Mouse (Mus musculus) heart, postnatal 25 days (tissue): ENCODE data around the gene Lnpep. TPM values are rescaled to one million over a fixed set of nuclear protein-coding genes. Genes with fewer than 3 reads are reported as not detected.
"Not testable (repeated sequence)": the region's sequence is repeated elsewhere in the genome, so short reads cannot be mapped to it uniquely, and the experiment has no call there.

Source experiments
- DNase-seq: peaks from one replicate; pipeline ENCODE4 v3.0.0; 2022; ENCODE audit warnings: low spot score
- intact Hi-C: fragments of 180-260 bp; cut with DNase I; formaldehyde crosslinking; loops from one replicate; pipeline ENCODE4 v1.15.1; 2025
- total RNA-seq, 2 experiments: library from RNA; stranded (reverse); gene quantifications; 2 replicates each; pipeline ENCODE4 v1.2.3; 2021

The Lnpep gene
- total RNA-seq, 2 experiments from 2014 or later, result 147 to 177 TPM

DNA sequence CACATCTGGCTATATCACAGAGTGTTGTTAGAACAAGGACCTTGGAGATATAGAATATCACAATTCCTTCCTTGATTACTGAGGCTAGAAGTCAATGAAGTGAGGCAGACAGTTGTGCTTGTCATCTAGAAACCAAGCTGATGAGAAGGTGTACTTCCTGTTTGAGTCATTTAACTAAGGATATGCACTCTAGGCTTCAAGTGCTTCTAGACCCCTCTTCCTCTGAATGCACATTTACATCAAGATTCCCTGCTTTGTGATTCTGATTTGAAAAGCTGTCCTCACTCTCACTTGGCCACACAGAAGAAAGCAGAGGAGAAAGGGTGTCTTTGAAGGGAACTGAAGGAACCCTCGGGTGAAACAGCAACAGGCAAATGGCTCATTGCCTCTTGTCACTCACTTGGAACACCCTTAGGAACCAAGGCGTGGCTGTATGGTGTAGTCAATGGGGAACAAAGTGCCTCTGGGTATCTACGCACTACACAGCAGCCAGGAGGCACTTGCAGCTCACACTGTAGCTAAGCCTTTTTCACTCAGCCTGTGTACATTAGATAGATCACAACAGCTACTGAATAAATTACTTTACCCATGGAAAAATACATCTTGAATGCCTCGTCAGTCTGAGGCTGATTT is 108.3 kb downstream of the Lnpep start:
- intact Hi-C loops, result no loop called here
- no peak for DNase-seq

DNA sequence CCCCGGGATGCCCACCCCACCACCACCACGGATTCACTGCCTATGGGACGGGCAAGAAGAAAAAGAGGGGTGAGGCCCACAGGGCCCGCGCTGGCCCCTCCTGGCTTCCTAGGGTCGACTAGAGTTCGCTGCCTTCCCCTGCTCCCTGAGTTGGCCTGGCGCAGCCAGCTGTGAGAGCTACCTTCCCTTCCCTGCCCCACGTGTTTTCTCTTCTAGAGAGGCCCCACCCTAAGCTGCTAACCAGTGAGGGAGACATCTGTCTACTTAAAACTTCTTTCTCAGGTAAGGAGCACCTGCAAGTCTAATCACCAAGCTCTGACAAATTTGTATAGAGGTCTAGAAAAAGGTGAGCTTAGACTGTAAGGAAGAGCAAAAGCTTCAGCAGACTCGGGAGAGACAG is 118.2 kb downstream of the Lnpep start:
- DNase-seq, result no peak
- intact Hi-C loops, result no loop called here

DNA sequence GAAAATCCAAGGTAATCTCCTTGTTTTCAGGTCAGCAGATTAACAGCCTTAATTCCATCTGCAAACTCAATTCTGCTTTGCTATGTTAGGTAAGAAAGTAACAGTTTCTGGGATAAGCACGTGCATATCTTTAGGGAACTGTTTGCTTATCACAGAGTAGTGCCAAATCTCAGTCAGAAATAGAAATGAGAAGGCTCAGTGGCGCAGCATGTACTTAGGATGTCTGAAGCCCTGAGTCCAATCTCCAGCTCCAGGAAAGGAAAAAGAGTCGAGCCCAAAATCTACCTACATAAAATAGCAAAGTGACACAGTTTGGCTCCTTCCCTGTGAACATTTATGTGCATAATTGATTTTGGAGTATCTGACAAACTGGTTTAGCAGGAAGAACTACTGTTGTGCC is 125.6 kb downstream of the Lnpep start:
- no peak for DNase-seq
- intact Hi-C loops, result no loop called here

DNA sequence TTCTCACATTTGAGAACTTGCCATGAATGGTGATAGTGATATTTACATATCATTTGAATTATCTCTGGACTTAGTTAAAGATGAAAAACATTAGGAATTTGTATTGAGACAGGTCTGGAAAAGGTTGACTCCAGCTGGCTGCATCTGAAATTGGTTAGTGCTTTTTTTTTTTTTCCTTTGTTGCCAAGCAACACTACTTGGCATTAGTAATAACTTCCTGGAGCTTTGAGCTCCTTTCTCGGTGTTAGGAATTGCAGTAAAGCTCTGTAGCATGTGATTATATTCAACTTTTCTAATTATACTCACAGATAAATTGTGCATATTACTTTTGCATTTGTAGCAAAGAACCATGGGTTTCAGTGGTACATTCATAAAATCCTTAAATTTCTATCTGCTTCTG is 126.0 kb downstream of the Lnpep start:
- intact Hi-C loops, result no loop called here
- no peak for DNase-seq

DNA sequence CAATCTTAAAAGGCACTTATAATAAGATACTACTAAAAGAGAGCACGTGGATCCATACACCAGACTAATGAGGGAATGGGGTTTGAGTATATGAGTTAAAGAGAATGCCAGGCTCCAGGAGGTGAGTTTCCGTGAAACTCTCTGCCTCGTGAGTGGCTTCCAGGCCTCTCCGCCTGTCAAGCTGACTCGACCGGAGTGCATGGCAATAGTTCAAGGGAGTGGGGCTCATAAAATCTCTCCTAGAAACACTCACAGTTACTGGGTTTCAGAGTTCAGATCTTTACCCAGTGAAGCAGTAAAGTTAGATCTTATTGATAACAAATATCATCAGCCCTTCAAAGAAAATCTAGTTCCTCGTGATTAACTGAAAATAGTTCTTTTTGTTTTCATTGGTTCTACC is 128.1 kb downstream of the Lnpep start:
- intact Hi-C loops, result no loop called here
- no peak for DNase-seq

DNA sequence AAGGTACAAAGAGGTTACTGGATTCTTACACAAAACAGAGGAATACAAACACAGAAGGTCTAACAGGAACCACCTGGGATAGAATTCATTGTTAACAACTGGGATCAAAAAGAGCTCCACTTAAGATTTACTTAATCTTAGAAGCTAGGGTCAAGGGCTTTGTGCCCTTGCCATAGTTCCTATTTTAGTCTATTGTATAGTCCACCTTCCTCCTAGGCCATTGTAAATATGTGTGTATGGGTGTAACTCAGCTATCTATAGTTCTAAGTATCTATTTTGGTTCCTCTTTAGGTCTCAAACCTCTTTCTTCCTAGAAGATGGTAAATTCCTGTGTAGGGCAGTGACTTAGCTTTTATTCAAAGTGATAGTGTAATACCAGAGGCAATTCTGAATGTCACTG is 128.6 kb downstream of the Lnpep start:
- intact Hi-C loops, DNase-seq: not testable (repeated sequence)

DNA sequence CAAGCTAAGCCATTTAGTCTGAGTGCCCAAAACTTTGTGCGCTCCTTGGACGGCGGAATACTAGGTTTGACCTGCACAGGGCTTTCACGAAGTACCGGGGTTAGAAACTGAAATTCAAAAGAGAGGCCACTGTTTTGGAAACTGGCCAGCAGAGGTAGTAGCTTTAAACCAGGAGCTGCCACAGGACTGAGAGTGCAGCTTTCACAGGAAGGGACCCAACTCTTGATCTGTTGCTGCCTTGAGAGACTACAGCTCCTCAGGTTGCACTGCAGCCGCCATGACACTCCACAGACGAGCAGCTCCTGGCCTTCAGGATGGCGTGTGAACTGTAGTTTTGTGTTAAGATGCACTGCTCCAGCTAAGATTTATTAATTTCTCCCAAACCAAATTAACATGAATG is 132.7 kb downstream of the Lnpep start:
- intact Hi-C loops, result no loop called here
- DNase-seq, result no peak

DNA sequence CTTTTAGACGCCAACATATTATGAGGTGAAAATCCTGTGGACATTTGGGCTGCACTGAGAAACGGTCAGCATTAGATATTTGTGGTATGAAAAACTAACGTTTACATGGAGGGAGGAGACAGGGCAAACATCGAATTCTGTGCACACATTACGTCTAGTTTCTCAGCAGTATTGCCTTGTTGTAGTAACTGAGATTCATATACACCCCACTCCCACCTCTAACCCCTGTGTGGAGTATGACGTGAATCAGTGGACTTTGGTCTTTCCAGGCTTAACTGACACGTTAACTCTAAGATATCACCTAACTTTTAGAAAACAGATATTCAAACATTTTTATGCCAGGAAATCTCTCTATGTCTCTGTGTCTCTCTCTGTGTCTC is 133.2 kb downstream of the Lnpep start:
- DNase-seq, result no peak

DNA sequence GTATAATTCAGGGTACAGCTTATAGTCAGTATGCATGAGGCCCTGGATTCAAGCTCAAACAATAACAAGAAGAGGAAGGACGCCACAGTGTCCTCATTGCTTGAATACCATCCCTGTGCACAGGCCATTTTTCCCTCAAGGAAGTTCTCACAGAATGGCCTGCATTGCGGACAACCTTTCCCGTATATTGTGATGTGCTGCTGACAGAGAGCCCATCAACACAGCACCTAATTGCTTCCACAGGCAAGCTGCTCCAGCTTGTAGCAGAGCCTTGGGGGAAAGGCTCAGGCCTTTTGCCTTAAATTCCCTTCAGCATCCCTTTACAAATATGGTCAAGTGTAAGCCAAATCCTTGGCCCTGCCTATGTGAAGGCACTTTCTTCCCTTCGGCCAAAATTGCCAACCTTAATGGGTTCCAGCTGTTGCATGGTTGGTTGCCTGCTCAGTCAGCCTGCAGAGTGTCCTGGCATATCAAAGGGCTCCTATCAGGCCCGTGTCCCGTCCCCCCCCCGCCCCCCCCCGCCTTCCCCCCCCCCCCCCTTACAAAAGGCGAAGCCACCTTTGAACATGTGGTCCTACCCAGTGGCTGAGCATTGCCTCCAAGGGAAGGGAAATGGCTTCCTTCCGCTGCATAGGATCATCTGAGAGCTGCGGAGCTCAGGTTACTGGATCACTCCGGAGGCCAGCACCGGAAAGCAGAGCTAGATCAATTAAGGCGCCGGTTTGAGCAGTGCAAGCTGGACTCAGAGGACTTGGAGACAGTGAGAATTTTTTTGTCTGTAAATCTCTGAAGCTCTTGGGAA is 133.8 kb downstream of the Lnpep start:
- intact Hi-C loops, result no loop called here
- no peak for DNase-seq

More for the DNA sequence above, 133.2 kb downstream of the Lnpep start:
- intact Hi-C loops, result no loop called here

DNA sequence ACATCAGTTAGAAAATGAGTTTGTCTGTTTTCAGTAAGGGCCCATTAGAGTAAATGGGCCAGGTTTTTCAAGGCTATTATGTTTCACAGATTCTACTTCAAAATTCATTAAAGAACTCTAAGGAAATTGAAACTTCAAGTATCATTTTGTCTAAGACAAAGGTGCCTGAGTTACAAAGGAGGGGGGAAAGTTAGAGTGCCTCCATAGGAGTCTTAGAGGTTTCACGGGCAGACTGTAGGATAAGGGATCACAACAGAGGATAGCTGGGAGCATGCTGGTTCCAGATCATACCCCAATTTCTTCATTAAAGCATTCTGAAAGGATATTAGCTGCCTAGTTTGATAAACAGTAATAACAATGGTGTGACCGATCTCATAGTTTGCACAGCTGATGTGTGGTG is 139.1 kb downstream of the Lnpep start:
- no peak for DNase-seq
- intact Hi-C loops, result no loop called here

Other genes starting within 250 kb of the Lnpep start
- gene Lix1, start 222.4 kb downstream of the Lnpep start, total RNA-seq, result 1 to 10 TPM; 7.0 to 7.7 TPM
- gene Vmn2r90, start 78.7 kb upstream of the Lnpep start, total RNA-seq, result not detected
- gene Spaca6, start 202.1 kb upstream of the Lnpep start, total RNA-seq, result 10 to 100 TPM; 12.6 to 15.2 TPM
- gene Has1, start 230.2 kb upstream of the Lnpep start, total RNA-seq, result under 1 TPM; 0.45 to 0.55 TPM